11 mouse cellular contexts compared by ENCODE assay signal in the genomic region with DNA sequence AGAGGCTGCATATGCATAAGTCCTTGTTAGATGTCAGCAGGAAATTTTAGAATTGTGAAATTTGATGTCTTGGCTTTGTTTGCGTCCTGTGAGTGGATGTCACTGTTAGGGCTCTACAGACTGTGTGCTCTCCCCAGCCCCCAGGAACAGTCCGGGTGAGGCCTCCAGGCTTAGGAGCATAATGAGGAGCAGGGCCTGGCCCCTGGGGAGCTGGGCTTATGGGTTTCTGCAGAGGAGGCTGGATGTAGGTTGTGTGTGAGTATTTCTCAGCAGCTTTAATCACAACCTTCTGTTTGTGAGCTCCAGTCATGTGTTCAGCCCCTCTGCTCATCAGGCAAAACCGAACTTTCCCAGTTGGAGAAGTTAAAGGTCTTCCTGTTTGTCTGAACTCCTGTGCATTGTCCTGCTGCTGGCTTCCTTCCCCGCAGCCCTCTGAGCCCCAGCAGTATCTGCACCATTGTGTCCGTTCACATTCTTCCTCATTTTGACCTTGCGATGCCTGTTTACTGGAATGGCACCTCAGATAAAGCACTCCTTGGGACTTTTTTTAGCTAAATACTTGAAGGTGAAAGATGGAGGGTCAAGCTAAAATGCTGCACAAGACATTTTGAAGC.
DNase-seq lines count a peak whose midpoint lies in the region; ATAC-seq lines count a peak whose summit lies in the region.
"Had no signal": no experiment of that assay in that cellular context is flagged by ENCODE, and none has a peak within 500 bp of the region (broad histone marks: within the 10 kb centered on the region; RNA-seq: fewer than 3 reads in every experiment).

No protein-coding gene starts in this region.

- H3K4me1 ChIP-seq in heart, embryonic 12.5 days (replicated peaks), result peaks cover 20% of the 10 kb centered on the region
- peaks cover 10% of the 10 kb centered on the region for H3K4me1 ChIP-seq in midbrain, embryonic 12.5 days
- peaks cover 6% of the 10 kb centered on the region; the same call in 1 of the 2 replicates for H3K4me1 ChIP-seq in midbrain, embryonic 11.5 days (ENCODE audit: control insufficient read depth, insufficient read depth, low read length)

- no peak for DNase-seq in heart, postnatal 36 days
- no peak for DNase-seq in midbrain, embryonic 11.5 days (ENCODE audit: low spot score, missing footprints)
- peak; percentile 72 for DNase-seq in forelimb bud, embryonic 11.5 days (ENCODE audit: low read depth, low spot score)
- no peak for DNase-seq in urinary bladder, adult 18-20 months (ENCODE audit: low spot score in 2 of 2)
- DNase-seq: adrenal gland, postnatal 10 days; layer of hippocampus, postnatal 36 days had no signal

- no peak overlapping the region for H3K4me2 ChIP-seq in heart, embryonic 12.5 days
- H3K4me2 ChIP-seq in midbrain, embryonic 12.5 days (replicated peaks), result no peak overlapping the region
- H3K4me2 ChIP-seq in midbrain, embryonic 11.5 days, result no peak overlapping the region
- H3K4me2 ChIP-seq: neural tube, embryonic 12.5 days had no signal

- no peaks in the 10 kb centered on the region for H3K27me3 ChIP-seq in heart, embryonic 12.5 days (replicated peaks)
- H3K27me3 ChIP-seq in midbrain, embryonic 12.5 days, result no peaks in the 10 kb centered on the region
- no peaks in the 10 kb centered on the region for H3K27me3 ChIP-seq in midbrain, embryonic 11.5 days (ENCODE audit: control insufficient read depth, insufficient read depth, low read length)
- H3K27me3 ChIP-seq: neural tube, embryonic 12.5 days had no signal

- peak; percentile 50 for ATAC-seq in heart, embryonic 12.5 days (ENCODE audit: insufficient number of reproducible peaks, low FRiP score)
- no peak for ATAC-seq in midbrain, embryonic 12.5 days (ENCODE audit: low FRiP score, low read depth)
- ATAC-seq in midbrain, embryonic 11.5 days (ENCODE audit: low FRiP score), result no peak
- no peak for ATAC-seq in activated CD4-positive, CD25-positive, alpha-beta regulatory T cell, adult 4 months

- intact Hi-C loops in heart, postnatal 36 days (cut with DNase I), result no loop called here

- no peaks in the 10 kb centered on the region for H3K9me3 ChIP-seq in heart, embryonic 12.5 days (replicated peaks)
- no peaks in the 10 kb centered on the region for H3K9me3 ChIP-seq in midbrain, embryonic 12.5 days
- no peaks in the 10 kb centered on the region for H3K9me3 ChIP-seq in midbrain, embryonic 11.5 days (ENCODE audit: control insufficient read depth, low read length)
- H3K9me3 ChIP-seq: neural tube, embryonic 12.5 days had no signal

- WGBS in heart, embryonic 12.5 days, result 35% methylated on average over 6 of the region's 6 CpGs
- WGBS in midbrain, embryonic 12.5 days, result 51% methylated on average over 6 of the region's 6 CpGs
- WGBS in midbrain, embryonic 11.5 days, result 45% methylated on average over 6 of the region's 6 CpGs
- WGBS in macrophage (ENCODE audit: missing documents), result 6% methylated on average over 6 of the region's 6 CpGs

- no peaks in the 10 kb centered on the region for H3K36me3 ChIP-seq in heart, embryonic 12.5 days
- H3K36me3 ChIP-seq in midbrain, embryonic 12.5 days, result no peaks in the 10 kb centered on the region
- H3K36me3 ChIP-seq in midbrain, embryonic 11.5 days (ENCODE audit: control insufficient read depth, insufficient read depth, low read length), result no peaks in the 10 kb centered on the region
- H3K36me3 ChIP-seq in macrophage (ENCODE audit: inconsistent target), result no peaks in the 10 kb centered on the region
- H3K36me3 ChIP-seq: neural tube, embryonic 12.5 days had no signal

- H3K27ac ChIP-seq in heart, embryonic 12.5 days (ENCODE audit: poor library complexity, severe bottlenecking), result peak overlapping the region; percentile 7; the same call in 1 of the 2 replicates
- 0 out of 2 replicates have a peak overlapping the region, but pooled peaks have one; percentile 16 for H3K27ac ChIP-seq in midbrain, embryonic 12.5 days (replicated peaks)
- no peak overlapping the region for H3K27ac ChIP-seq in midbrain, embryonic 11.5 days (ENCODE audit: low read depth, low read length)
- H3K27ac ChIP-seq in macrophage, result peak overlapping the region; percentile 95
- H3K27ac ChIP-seq: neural tube, embryonic 12.5 days had no signal

- H3K9ac ChIP-seq in heart, embryonic 12.5 days, result no peak overlapping the region
- H3K9ac ChIP-seq in midbrain, embryonic 12.5 days (replicated peaks), result no peak overlapping the region
- H3K9ac ChIP-seq in midbrain, embryonic 11.5 days (ENCODE audit: low read length), result no peak overlapping the region
- H3K9ac ChIP-seq: neural tube, embryonic 12.5 days had no signal

- H3K79me2 ChIP-seq in macrophage (ENCODE audit: inconsistent target), result peaks cover 20% of the 10 kb centered on the region; the same call in 1 of the 2 replicates

- no peak overlapping the region for H3K4me3 ChIP-seq in heart, embryonic 12.5 days
- H3K4me3 ChIP-seq in midbrain, embryonic 12.5 days, result no peak overlapping the region
- H3K4me3 ChIP-seq in midbrain, embryonic 11.5 days (ENCODE audit: low read depth, low read length), result no peak overlapping the region
- H3K4me3 ChIP-seq in macrophage (ENCODE audit: inconsistent target), result no peak overlapping the region
- H3K4me3 ChIP-seq: neural tube, embryonic 12.5 days had no signal
